Mouse (Mus musculus) spleen, postnatal 36 days (tissue): ENCODE data around the gene Prkg1.

Source experiments
- DNase-seq, 2 experiments: peaks; one replicate each; pipeline ENCODE4 v3.0.0; 2022; ENCODE audit warnings: low spot score in 2 of 2, mixed read lengths in 1 of 2

The Prkg1 gene

GRCm38 (mm10) chr19:31764801-31765340, at the start of gene Prkg1:
TSS of gene Prkg1 (minus strand) at chr19:31765033.
- DNase-seq: no peak

GRCm38 (mm10) chr19:31813087-31813486, 48.3 kb upstream of the Prkg1 start:
- no peak for DNase-seq

GRCm38 (mm10) chr19:31811371-31811770, 46.5 kb upstream of the Prkg1 start:
- DNase-seq: no peak

GRCm38 (mm10) chr19:31805391-31805790, 40.6 kb upstream of the Prkg1 start:
- no peak for DNase-seq

- DNase-seq: no peak
These were observed 30.7 kb upstream of the Prkg1 start for GRCm38 (mm10) chr19:31795485-31796046.

GRCm38 (mm10) chr19:31791724-31792123, 26.9 kb upstream of the Prkg1 start:
- DNase-seq: no peak

GRCm38 (mm10) chr19:31781521-31782018, 16.7 kb upstream of the Prkg1 start:
- no peak for DNase-seq

GRCm38 (mm10) chr19:31781077-31781476, 16.2 kb upstream of the Prkg1 start:
- peak in 1 of 2 experiments; percentile 6 for DNase-seq

GRCm38 (mm10) chr19:31780222-31780621, 15.4 kb upstream of the Prkg1 start:
- no peak for DNase-seq

- DNase-seq: no peak
These were observed 14.2 kb upstream of the Prkg1 start for GRCm38 (mm10) chr19:31779021-31779420.

GRCm38 (mm10) chr19:31767004-31767403, 2.2 kb upstream of the Prkg1 start:
- DNase-seq: no peak

- DNase-seq: no peak
These were observed 618 bp upstream of the Prkg1 start for GRCm38 (mm10) chr19:31765451-31765850.

- no peak for DNase-seq
These were observed 657 bp downstream of the Prkg1 start for GRCm38 (mm10) chr19:31763951-31764800.

- DNase-seq: no peak
These were observed 1.5 kb downstream of the Prkg1 start for GRCm38 (mm10) chr19:31763246-31763821.

GRCm38 (mm10) chr19:31762411-31763245, 2.2 kb downstream of the Prkg1 start:
- DNase-seq: peak in 1 of 2 experiments; percentile 5

- DNase-seq: no peak
These were observed 5.0 kb downstream of the Prkg1 start for GRCm38 (mm10) chr19:31759855-31760254.

GRCm38 (mm10) chr19:31755929-31756792, 8.7 kb downstream of the Prkg1 start:
- DNase-seq: no peak

GRCm38 (mm10) chr19:31754642-31755287, 10.1 kb downstream of the Prkg1 start:
- DNase-seq: no peak

GRCm38 (mm10) chr19:31750976-31751676, 13.7 kb downstream of the Prkg1 start:
- DNase-seq: no peak
